Mouse (Mus musculus) liver, embryonic 16.5 days (tissue): ENCODE results near the gene Hecw2. TPM values are rescaled to one million over a fixed set of nuclear protein-coding genes. Genes with fewer than 3 reads are reported as not detected.

Experiments
- ATAC-seq: fragments of 200-750 bp; cut with Nextera tagmentation; 2 replicates; pipeline ENCODE4 v1.8.0; 2017; ENCODE audit warnings: low read depth, mild to moderate bottlenecking, moderate number of reproducible peaks, moderate library complexity
- H3K27ac ChIP-seq: fragments of 300-500 bp; sonication (generic); 2 replicates; pipeline ENCODE4 v1.5.1; 2014; ENCODE audit warnings: mild to moderate bottlenecking, low read length
- H3K27me3 ChIP-seq: fragments of 300-500 bp; sonication (generic); 2 replicates; pipeline ENCODE4 v1.6.1; 2014; ENCODE audit warnings: low read depth, low read length, mixed read lengths; ENCODE audit not compliant: control insufficient read depth, insufficient read depth
- H3K36me3 ChIP-seq: fragments of 300-500 bp; sonication (generic); 2 replicates; pipeline ENCODE4 v1.6.1; 2014; ENCODE audit warnings: mild to moderate bottlenecking; ENCODE audit not compliant: control insufficient read depth, insufficient read depth
- H3K4me1 ChIP-seq: fragments of 300-500 bp; sonication (generic); 2 replicates; pipeline ENCODE4 v1.6.1; 2014; ENCODE audit warnings: low read depth, low read length, mixed read lengths; ENCODE audit not compliant: control insufficient read depth
- H3K4me2 ChIP-seq: fragments of 300-500 bp; sonication (generic); 2 replicates; pipeline ENCODE4 v1.6.1; 2014; ENCODE audit warnings: low read depth, low read length, mixed read lengths
- H3K4me3 ChIP-seq: fragments of 300-500 bp; sonication (generic); 2 replicates; pipeline ENCODE4 v1.5.1; 2014; ENCODE audit warnings: low read depth, mild to moderate bottlenecking, low read length
- H3K9ac ChIP-seq: fragments of 300-500 bp; sonication (generic); 2 replicates; pipeline ENCODE4 v1.6.1; 2014; ENCODE audit warnings: low read depth, low read length
- H3K9me3 ChIP-seq: fragments of 300-500 bp; sonication (generic); replicated peaks from 2 replicates; pipeline ENCODE4 v1.6.1; 2016; ENCODE audit warnings: low read length; ENCODE audit not compliant: control insufficient read depth
- WGBS: fragments of 180-500 bp; shearing (Covaris S2); extraction: QIAGEN DNeasy Blood & Tissue Kit; methylation state at CpG from one replicate; pipeline ENCODE4 v1.1.7; 2014; ENCODE audit not compliant: insufficient replicate concordance; 5-methylcytosine and 5-hydroxymethylcytosine counted together
- polyA plus RNA-seq: library from polyadenylated mRNA; unstranded; fragments of >200 nt; fragmentation: Nextera tagmentation; extraction: Ambion mirVana; gene quantifications from 2 replicates; pipeline ENCODE4 v1.2.1, GENCODE M21; 2015

Gene Hecw2
- polyA plus RNA-seq, 1 experiment from 2014 or later: 0.51 TPM

- no peaks in the 10 kb centered on the region for H3K9me3 ChIP-seq
- H3K27me3 ChIP-seq: no peaks in the 10 kb centered on the region
- no peak overlapping the region for H3K4me2 ChIP-seq
- H3K4me1 ChIP-seq: no peaks in the 10 kb centered on the region
- no peak overlapping the region for H3K27ac ChIP-seq
- WGBS: 78% methylated on average over 8 of the region's 8 CpGs
- no peaks in the 10 kb centered on the region for H3K36me3 ChIP-seq
- no peak for ATAC-seq
- H3K4me3 ChIP-seq: no peak overlapping the region
- H3K9ac ChIP-seq: no peak overlapping the region
These were observed 350.6 kb downstream of the Hecw2 start for GRCm38 (mm10) chr1:53844122-53844913.

DNA sequence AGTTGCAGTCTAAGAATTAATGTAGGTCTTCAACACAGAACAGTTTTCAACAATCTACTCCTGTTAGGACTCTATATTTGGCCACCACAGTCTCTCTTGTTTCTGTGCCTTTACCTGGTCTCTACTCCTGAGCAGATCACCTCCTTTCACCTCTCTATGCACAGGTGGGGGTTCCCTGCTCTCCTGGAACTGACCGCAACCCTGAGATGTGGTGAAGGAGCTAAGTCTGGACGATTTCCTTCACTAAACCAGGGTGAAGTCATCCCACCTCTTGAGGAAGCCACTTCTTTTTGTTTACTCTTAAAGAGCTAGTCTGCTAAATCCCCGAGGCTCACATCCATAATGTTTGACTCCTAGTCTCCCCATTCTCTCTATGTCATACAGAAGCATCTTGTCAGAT, 351.9 kb downstream of the Hecw2 start:
- ATAC-seq: no peak
- no peak overlapping the region for H3K9ac ChIP-seq
- H3K27me3 ChIP-seq: no peaks in the 10 kb centered on the region
- H3K36me3 ChIP-seq: no peaks in the 10 kb centered on the region
- H3K4me1 ChIP-seq: no peaks in the 10 kb centered on the region
- H3K9me3 ChIP-seq: no peaks in the 10 kb centered on the region
- no peak overlapping the region for H3K27ac ChIP-seq
- 52% methylated on average over 3 of the region's 3 CpGs for WGBS
- no peak overlapping the region for H3K4me2 ChIP-seq
- no peak overlapping the region for H3K4me3 ChIP-seq

GRCm38 (mm10) chr1:53841080-53841479, 353.9 kb downstream of the Hecw2 start:
- no peaks in the 10 kb centered on the region for H3K9me3 ChIP-seq
- H3K4me2 ChIP-seq: no peak overlapping the region
- H3K36me3 ChIP-seq: no peaks in the 10 kb centered on the region
- WGBS: 56% methylated on average over 4 of the region's 4 CpGs
- no peak for ATAC-seq
- no peak overlapping the region for H3K4me3 ChIP-seq
- H3K27me3 ChIP-seq: no peaks in the 10 kb centered on the region
- H3K4me1 ChIP-seq: no peaks in the 10 kb centered on the region
- no peak overlapping the region for H3K27ac ChIP-seq
- no peak overlapping the region for H3K9ac ChIP-seq

DNA sequence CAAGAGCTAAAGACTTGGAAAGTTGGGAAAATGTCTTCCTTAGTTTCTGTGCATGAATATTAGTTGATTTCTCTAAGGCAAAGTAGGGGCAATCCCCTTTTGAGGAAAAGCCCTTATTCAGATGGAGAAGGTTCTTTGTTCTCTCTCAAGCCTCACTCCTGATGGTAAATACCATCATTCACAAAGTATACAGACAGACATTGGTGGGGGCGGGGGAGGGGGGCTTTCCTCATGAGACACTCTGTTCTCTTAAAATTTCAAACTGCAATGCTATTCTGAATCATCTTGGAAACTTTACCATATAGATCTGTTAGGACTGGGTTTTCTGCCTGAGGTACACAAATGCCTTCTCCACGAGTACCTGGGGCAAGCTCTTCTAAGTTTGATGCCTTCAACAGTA, 355.6 kb downstream of the Hecw2 start:
- no peak for ATAC-seq
- H3K4me1 ChIP-seq: no peaks in the 10 kb centered on the region
- no peak overlapping the region for H3K9ac ChIP-seq
- 46% methylated on average over 2 of the region's 2 CpGs for WGBS
- no peaks in the 10 kb centered on the region for H3K36me3 ChIP-seq
- no peak overlapping the region for H3K4me3 ChIP-seq
- no peaks in the 10 kb centered on the region for H3K9me3 ChIP-seq
- H3K27ac ChIP-seq: no peak overlapping the region
- no peaks in the 10 kb centered on the region for H3K27me3 ChIP-seq
- no peak overlapping the region for H3K4me2 ChIP-seq

GRCm38 (mm10) chr1:53838182-53838859, 356.6 kb downstream of the Hecw2 start:
- Histone ChIP-seq H3K36me3 (no peaks in the 10 kb centered on the region), H3K9me3 (no peaks in the 10 kb centered on the region), H3K27ac (no peak overlapping the region), H3K4me3 (no peak overlapping the region), H3K9ac (no peak overlapping the region), H3K4me1 (no peaks in the 10 kb centered on the region), H3K27me3 (no peaks in the 10 kb centered on the region), H3K4me2 (no peak overlapping the region)
- 61% methylated on average over 8 of the region's 8 CpGs for WGBS
- no peak for ATAC-seq

GRCm38 (mm10) chr1:53830286-53830685, 364.7 kb downstream of the Hecw2 start:
- Histone ChIP-seq H3K4me1 (no peaks in the 10 kb centered on the region), H3K4me3 (no peak overlapping the region), H3K27ac (no peak overlapping the region), H3K4me2 (no peak overlapping the region), H3K27me3 (no peaks in the 10 kb centered on the region), H3K36me3 (no peaks in the 10 kb centered on the region), H3K9me3 (no peaks in the 10 kb centered on the region), H3K9ac (no peak overlapping the region)
- no peak for ATAC-seq
- WGBS: 63% methylated on average over 5 of the region's 5 CpGs

GRCm38 (mm10) chr1:53829089-53829488, 365.9 kb downstream of the Hecw2 start:
- no peaks in the 10 kb centered on the region for H3K4me1 ChIP-seq
- WGBS: 62% methylated on average over 9 of the region's 9 CpGs
- no peaks in the 10 kb centered on the region for H3K9me3 ChIP-seq

DNA sequence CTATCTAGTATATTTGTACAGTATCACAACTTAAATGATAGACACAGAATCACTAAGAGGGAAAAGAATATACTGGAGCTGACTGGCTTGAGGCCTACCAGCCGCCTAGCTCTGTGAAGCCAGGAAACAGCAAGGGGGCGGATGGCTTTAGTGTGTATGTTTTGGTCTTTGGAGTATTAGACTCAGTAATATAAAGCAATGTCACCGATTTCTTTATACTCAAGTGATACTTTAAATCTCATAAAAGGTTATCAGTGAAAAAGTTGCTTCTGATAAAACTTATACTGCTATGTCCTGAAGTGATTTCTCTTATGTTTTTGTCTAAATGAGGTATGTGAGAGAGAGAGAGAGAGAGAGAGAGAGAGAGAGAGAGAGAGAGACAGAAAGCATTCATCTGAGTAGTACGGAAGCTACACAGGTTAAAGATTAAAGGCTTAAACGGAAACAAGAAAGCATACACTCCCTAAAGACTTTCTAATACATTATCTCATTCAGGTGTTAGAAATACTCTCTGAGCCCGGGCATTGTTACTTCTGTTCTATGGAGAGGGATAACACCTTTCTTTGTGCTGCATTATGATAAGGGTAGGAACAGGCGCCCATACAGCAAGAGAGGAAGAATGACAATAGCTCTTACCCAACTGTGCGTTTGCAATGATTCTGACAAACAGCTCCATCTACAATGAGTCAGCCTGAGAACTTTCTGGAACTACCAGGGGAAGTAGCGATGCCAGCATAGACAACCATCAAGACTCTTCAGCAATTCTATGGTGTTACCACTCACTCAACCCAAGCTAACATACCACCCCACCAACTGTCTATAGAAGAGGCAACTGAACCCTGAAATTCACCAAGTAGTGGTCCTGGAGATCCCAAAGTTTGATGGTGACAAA, 370.3 kb downstream of the Hecw2 start:
- 57% methylated on average over 9 of the region's 9 CpGs for WGBS
- peak overlapping the region; percentile 67; the same call in 1 of the 2 replicates for H3K27ac ChIP-seq

More at GRCm38 (mm10) chr1:53829089-53829488, 365.9 kb downstream of the Hecw2 start:
- H3K27ac ChIP-seq: no peak overlapping the region
- no peak overlapping the region for H3K4me3 ChIP-seq
- no peak overlapping the region for H3K4me2 ChIP-seq
- H3K9ac ChIP-seq: no peak overlapping the region
- no peaks in the 10 kb centered on the region for H3K27me3 ChIP-seq
- no peaks in the 10 kb centered on the region for H3K36me3 ChIP-seq
- no peak for ATAC-seq

More for the DNA sequence above, 370.3 kb downstream of the Hecw2 start:
- no peaks in the 10 kb centered on the region for H3K36me3 ChIP-seq
- no peaks in the 10 kb centered on the region for H3K4me1 ChIP-seq
- H3K9ac ChIP-seq: no peak overlapping the region
- H3K4me3 ChIP-seq: no peak overlapping the region
- no peak for ATAC-seq
- no peak overlapping the region for H3K4me2 ChIP-seq
- no peaks in the 10 kb centered on the region for H3K27me3 ChIP-seq
- H3K9me3 ChIP-seq: no peaks in the 10 kb centered on the region
